Mouse (Mus musculus): ENCODE measurements around the gene Apba3. TPM values are rescaled to one million over a fixed set of nuclear protein-coding genes. Genes with fewer than 3 reads are reported as not detected.

Gene Apba3
- polyA plus RNA-seq, 1 experiment from 2014 or later: 29.7 TPM

DNA sequence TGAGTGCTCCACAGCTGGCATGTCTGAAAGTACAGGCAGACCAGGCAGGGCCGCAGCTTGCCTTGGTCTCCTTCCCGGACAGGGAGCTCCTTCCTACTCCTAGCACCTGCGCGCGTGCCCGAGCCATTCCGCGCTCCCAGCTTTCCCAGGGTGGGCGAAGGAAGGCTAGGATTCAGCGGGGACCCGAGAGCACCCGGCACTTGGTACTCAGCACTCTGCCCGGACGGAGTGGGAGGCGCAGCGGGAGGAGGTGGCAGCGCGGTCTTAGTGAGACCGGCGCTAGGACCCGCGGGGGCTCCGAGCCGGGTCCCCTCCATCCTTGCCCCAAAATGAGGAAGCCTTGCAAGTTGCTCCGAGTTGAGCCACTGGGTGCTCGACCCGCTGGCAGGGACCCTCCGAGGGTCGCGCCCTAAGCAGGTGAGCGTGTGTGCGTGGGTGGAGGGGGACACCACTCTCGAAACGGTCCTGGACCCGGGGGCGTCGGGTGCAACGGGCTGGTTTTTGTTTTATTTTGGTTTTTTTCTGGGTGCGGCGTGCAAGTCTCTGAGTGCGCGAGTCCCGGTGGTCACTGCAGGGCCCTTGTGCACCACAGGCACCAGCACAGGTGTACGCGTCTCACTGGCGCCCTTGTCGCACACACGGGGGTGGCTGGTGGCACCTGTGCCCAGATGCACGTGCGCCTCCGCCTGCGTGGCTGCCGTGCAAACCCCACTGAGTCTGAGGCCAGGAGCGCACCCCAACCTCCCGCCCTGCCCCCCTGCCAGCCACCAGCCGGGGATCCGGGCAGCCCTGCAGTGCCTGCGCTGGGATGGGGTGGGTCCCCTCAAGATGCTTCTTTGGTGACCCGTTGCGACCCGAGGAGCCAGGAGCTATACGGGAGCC lies 9.4 kb upstream of the Apba3 start:
- Histone ChIP-seq H3K36me3 (peaks cover 21% of the 10 kb centered on the region), H3K9ac (peak overlapping the region; percentile 74), H3K4me2 (peak overlapping the region; percentile 80), H3K27ac (no peak overlapping the region), H3K9me3 (no peaks in the 10 kb centered on the region), H3K27me3 (peaks cover 79% of the 10 kb centered on the region), H3K4me1 (replicated peaks) (peaks cover 36% of the 10 kb centered on the region), H3K4me3 (peak overlapping the region; percentile 51)
- no peak for ATAC-seq (ENCODE audit: low FRiP score)
- 2% methylated on average over 62 of the region's 62 CpGs for WGBS

GRCm38 (mm10) chr10:81259225-81259884 lies 7.4 kb upstream of the Apba3 start:
- Histone ChIP-seq H3K27ac (peak overlapping the region; percentile 4; the same call in 1 of the 2 replicates), H3K36me3 (peaks cover 40% of the 10 kb centered on the region), H3K27me3 (peaks cover 59% of the 10 kb centered on the region), H3K9ac (peak overlapping the region; percentile 49; the same call in 1 of the 2 replicates), H3K4me2 (0 out of 2 replicates have a peak overlapping the region, but pooled peaks have one; percentile 13), H3K4me1 (replicated peaks) (peaks cover 26% of the 10 kb centered on the region), H3K9me3 (no peaks in the 10 kb centered on the region), H3K4me3 (peak overlapping the region; percentile 4; the same call in 1 of the 2 replicates)
- peak; percentile 19; the same call in 1 of the 2 replicates for ATAC-seq (ENCODE audit: low FRiP score)
- 44% methylated on average over 21 of the region's 21 CpGs for WGBS

- peaks cover 37% of the 10 kb centered on the region for H3K4me1 ChIP-seq (replicated peaks)
- peaks cover 46% of the 10 kb centered on the region for H3K27me3 ChIP-seq
- H3K4me3 ChIP-seq: no peak overlapping the region
- peaks cover 51% of the 10 kb centered on the region for H3K36me3 ChIP-seq
- no peak overlapping the region for H3K4me2 ChIP-seq
- no peak overlapping the region for H3K9ac ChIP-seq
- 90% methylated on average over 4 of the region's 4 CpGs for WGBS
- H3K9me3 ChIP-seq: no peaks in the 10 kb centered on the region
- ATAC-seq (ENCODE audit: low FRiP score): no peak
- no peak overlapping the region for H3K27ac ChIP-seq
These were observed 5.7 kb upstream of the Apba3 start for GRCm38 (mm10) chr10:81261025-81261424.

GRCm38 (mm10) chr10:81265540-81265939 lies 1.2 kb upstream of the Apba3 start:
- ATAC-seq (ENCODE audit: low FRiP score): peak; percentile 9; the same call in 1 of the 2 replicates
- Histone ChIP-seq H3K4me3 (peak overlapping the region; percentile 52), H3K4me1 (replicated peaks) (peaks cover 28% of the 10 kb centered on the region), H3K9me3 (no peaks in the 10 kb centered on the region), H3K4me2 (peak overlapping the region; percentile 64), H3K9ac (peak overlapping the region; percentile 82), H3K27ac (no peak overlapping the region), H3K27me3 (peaks cover 2% of the 10 kb centered on the region; the same call in 1 of the 2 replicates), H3K36me3 (peaks cover 51% of the 10 kb centered on the region)
- WGBS: 95% methylated on average over 8 of the region's 8 CpGs

DNA sequence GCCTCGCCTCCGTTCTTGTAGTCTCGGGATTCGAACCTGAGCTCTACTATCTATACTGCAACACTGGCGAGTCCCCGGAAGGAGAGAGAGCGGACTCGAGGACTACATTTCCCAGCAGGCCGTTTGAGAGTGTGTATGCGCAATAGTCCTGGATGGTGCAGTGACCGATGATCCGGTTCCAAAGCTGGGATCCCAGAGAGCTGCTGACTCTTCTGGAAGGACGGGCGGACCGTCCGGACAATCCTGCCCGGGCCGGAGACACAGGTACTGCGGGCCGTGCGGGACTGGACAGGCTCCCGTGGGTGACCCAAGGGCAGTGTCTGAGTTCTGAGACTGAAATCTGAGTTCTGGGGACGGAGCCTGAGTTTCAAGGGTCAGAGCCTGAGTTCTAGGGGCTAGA lies 1.3 kb downstream of the Apba3 start:
- Histone ChIP-seq H3K4me3 (peak overlapping the region; percentile 67), H3K27ac (0 out of 2 replicates have a peak overlapping the region, but pooled peaks have one; percentile 52), H3K9ac (peak overlapping the region; percentile 86), H3K4me2 (peak overlapping the region; percentile 82), H3K27me3 (no peaks in the 10 kb centered on the region), H3K36me3 (peaks cover 51% of the 10 kb centered on the region), H3K4me1 (replicated peaks) (peaks cover 28% of the 10 kb centered on the region), H3K9me3 (no peaks in the 10 kb centered on the region)
- peak; percentile 33 for ATAC-seq (ENCODE audit: low FRiP score)
- 4% methylated on average over 23 of the region's 23 CpGs for WGBS

DNA sequence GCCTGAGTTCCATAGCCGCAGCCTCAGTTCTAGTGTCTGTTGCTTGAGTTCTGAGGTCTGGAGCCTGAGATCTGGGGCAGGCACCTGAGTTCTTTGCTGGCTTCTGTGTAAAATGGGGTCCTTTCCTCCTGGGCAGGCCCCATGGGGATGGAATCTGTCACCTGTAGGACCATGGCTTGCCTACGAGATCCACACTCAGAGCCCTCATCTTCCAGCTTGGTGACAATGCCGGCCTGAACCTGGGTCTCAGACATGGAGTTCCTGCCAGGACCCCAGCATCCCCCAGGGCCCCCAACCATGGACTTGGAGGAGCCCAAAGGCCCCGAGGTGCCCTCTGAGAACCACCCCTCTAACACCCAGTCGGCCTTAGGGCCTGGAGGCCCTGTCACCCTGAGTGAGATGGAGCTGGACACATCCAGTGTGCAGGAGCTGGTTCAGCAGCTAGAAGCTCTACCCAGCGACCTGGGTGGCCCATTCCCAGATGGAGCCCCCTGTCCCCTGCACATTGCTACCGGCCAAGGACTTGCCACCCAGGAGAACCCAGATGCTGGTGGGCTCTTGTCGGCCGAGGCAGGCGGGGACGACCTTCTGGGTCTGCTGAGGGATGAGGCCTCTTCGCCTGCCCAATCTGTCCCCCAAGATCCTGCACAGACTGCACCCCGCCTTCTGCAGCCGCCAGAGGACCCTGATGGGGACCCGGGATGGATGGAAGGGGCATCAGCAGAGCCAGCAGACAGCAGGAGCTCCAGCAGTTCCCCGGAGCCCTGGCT lies 2.1 kb downstream of the Apba3 start:
- Histone ChIP-seq H3K4me3 (peak overlapping the region; percentile 67), H3K36me3 (peaks cover 51% of the 10 kb centered on the region), H3K9me3 (no peaks in the 10 kb centered on the region), H3K4me1 (replicated peaks) (peaks cover 28% of the 10 kb centered on the region), H3K9ac (peak overlapping the region; percentile 86), H3K27ac (no peak overlapping the region), H3K4me2 (peak overlapping the region; percentile 82), H3K27me3 (no peaks in the 10 kb centered on the region)
- ATAC-seq (ENCODE audit: low FRiP score): no peak
- WGBS: 86% methylated on average over 16 of the region's 16 CpGs

DNA sequence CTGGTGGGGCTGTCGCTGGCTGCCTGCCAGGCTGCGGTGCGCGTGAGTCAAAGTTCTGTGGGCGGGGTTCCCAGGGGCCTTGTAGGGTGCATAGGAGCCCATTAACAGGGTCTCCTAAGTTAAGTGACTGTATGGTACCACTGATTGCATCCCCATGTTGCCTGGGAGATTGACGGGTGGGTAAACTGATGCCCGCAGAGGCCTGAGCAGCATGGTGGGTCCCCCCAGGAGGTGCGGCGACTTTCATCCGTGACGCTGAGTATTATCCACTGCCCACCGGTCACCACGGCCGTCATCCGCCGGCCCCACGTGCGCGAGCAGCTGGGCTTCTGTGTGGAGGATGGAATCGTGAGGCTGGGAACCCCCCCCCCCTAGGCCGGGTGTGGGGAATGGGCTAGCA lies 5.6 kb downstream of the Apba3 start:
- WGBS: 95% methylated on average over 21 of the region's 21 CpGs
- no peaks in the 10 kb centered on the region for H3K27me3 ChIP-seq
- no peaks in the 10 kb centered on the region for H3K9me3 ChIP-seq
- no peak overlapping the region for H3K4me3 ChIP-seq
- H3K9ac ChIP-seq: no peak overlapping the region
- no peak for ATAC-seq (ENCODE audit: low FRiP score)
- H3K4me1 ChIP-seq (replicated peaks): peaks cover 15% of the 10 kb centered on the region
- peaks cover 44% of the 10 kb centered on the region for H3K36me3 ChIP-seq
- H3K4me2 ChIP-seq: no peak overlapping the region
- no peak overlapping the region for H3K27ac ChIP-seq

DNA sequence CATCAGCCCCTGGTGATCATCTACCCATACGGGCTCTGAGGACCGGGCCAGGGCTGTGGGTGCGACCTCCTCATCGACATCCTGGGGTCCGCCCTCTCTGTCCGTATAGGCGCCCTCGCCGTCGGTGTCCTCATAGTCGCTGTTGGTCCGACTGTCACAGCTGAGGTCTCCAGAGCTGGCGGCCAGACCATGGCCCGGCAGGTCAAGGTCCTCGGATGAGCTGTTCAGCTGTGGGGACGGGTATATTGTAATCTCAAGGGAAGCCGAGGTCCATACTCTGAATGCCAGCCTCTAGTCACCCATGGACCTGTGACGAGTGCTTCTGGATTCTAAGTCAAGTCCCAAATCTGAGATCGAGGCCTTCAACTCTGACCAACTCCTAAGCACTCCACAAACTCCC lies 7.1 kb downstream of the Apba3 start:
- no peak for ATAC-seq (ENCODE audit: low FRiP score)
- H3K27ac ChIP-seq: no peak overlapping the region
- 93% methylated on average over 19 of the region's 19 CpGs for WGBS
- peaks cover 44% of the 10 kb centered on the region for H3K36me3 ChIP-seq
- peaks cover 8% of the 10 kb centered on the region for H3K4me1 ChIP-seq (replicated peaks)
- no peak overlapping the region for H3K4me2 ChIP-seq
- no peak overlapping the region for H3K4me3 ChIP-seq
- no peak overlapping the region for H3K9ac ChIP-seq
- 0 out of 2 replicates have a peak, but pooled peaks cover 3% of the 10 kb centered on the region for H3K27me3 ChIP-seq
- no peaks in the 10 kb centered on the region for H3K9me3 ChIP-seq

- no peak for ATAC-seq (ENCODE audit: low FRiP score)
- H3K9me3 ChIP-seq: no peaks in the 10 kb centered on the region
- H3K4me1 ChIP-seq (replicated peaks): no peaks in the 10 kb centered on the region
- H3K27me3 ChIP-seq: peaks cover 33% of the 10 kb centered on the region
- H3K4me2 ChIP-seq: no peak overlapping the region
- H3K9ac ChIP-seq: 0 out of 2 replicates have a peak overlapping the region, but pooled peaks have one; percentile 29
- WGBS: 75% methylated on average over 22 of the region's 22 CpGs
- H3K27ac ChIP-seq: no peak overlapping the region
- peaks cover 21% of the 10 kb centered on the region for H3K36me3 ChIP-seq
- H3K4me3 ChIP-seq: no peak overlapping the region
These were observed 10.9 kb downstream of the Apba3 start for GRCm38 (mm10) chr10:81277676-81278075.

DNA sequence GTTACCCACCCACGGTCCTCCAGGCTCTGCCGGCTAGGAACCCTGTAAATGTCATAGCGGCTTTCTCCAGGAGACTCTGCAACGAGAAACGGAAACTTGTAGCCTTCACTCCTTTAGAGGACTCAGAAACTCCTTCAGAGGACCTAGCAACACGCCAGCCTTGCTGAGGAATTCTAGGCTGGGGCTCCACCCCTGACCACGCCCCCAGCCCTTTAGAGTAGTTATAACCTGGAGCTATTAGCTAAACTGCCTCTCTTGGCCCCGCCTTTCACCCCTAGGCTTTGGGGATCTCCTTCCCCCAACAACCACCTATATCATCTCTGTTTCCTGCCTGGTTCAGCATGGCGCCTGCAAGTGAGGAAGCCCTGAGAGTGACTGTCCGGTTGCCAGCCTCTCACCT lies 12.7 kb downstream of the Apba3 start:
- no peak overlapping the region for H3K9ac ChIP-seq
- peaks cover 51% of the 10 kb centered on the region for H3K27me3 ChIP-seq
- H3K4me2 ChIP-seq: no peak overlapping the region
- 47% methylated on average over 10 of the region's 10 CpGs for WGBS
- no peak overlapping the region for H3K27ac ChIP-seq
- H3K9me3 ChIP-seq: no peaks in the 10 kb centered on the region
- H3K36me3 ChIP-seq: peaks cover 5% of the 10 kb centered on the region; the same call in 1 of the 2 replicates
- 0 out of 2 replicates have a peak, but pooled peaks cover under 1% of the 10 kb centered on the region for H3K4me1 ChIP-seq (replicated peaks)
- H3K4me3 ChIP-seq: no peak overlapping the region
- no peak for ATAC-seq (ENCODE audit: low FRiP score)

DNA sequence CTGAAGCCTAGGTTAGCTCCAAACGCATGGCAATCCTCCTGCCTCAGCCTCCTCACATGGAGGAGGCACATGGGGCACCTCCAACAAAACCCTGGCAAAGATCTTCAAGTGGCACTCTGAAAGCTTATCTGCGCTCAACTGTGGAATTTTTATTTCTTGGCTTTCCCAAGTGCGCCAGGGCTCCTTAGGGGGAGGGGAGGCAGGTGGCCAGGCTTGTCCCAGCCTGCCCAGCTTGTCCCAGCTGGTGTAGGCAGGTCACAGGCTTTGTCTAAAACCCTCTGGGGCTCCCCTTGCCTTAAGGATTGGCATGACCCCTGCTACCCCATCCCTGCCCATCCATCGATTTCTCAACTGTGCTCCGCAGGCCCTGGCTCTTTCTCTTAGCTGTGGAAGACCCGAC lies 17.4 kb downstream of the Apba3 start:
- Histone ChIP-seq H3K27me3 (peaks cover 76% of the 10 kb centered on the region), H3K27ac (no peak overlapping the region), H3K4me3 (no peak overlapping the region), H3K9ac (no peak overlapping the region), H3K9me3 (no peaks in the 10 kb centered on the region), H3K4me2 (no peak overlapping the region), H3K4me1 (replicated peaks) (peaks cover 16% of the 10 kb centered on the region), H3K36me3 (no peaks in the 10 kb centered on the region)
- WGBS: 46% methylated on average over 6 of the region's 6 CpGs
- no peak for ATAC-seq (ENCODE audit: low FRiP score)

GRCm38 (mm10) chr10:81284719-81285118 lies 18.0 kb downstream of the Apba3 start:
- Histone ChIP-seq H3K27me3 (peaks cover 76% of the 10 kb centered on the region), H3K4me2 (peak overlapping the region; percentile 72; the same call in 1 of the 2 replicates), H3K9ac (no peak overlapping the region), H3K4me3 (peak overlapping the region; percentile 46), H3K36me3 (no peaks in the 10 kb centered on the region), H3K4me1 (replicated peaks) (peaks cover 16% of the 10 kb centered on the region), H3K27ac (no peak overlapping the region), H3K9me3 (no peaks in the 10 kb centered on the region)
- no peak for ATAC-seq (ENCODE audit: low FRiP score)
- WGBS: 11% methylated on average over 17 of the region's 17 CpGs

All from hindbrain, embryonic 13.5 days (tissue).